Mouse (Mus musculus) kidney, embryonic 16.5 days (tissue): ENCODE results near the gene Nkx6-1. TPM values are rescaled to one million over a fixed set of nuclear protein-coding genes. Genes with fewer than 3 reads are reported as not detected.

Source experiments
- ATAC-seq: fragments of 200-750 bp; cut with Nextera tagmentation; 2 replicates; pipeline ENCODE4 v1.8.0; 2017; ENCODE audit warnings: moderate TSS enrichment; ENCODE audit not compliant: low FRiP score, low TSS enrichment
- H3K27ac ChIP-seq: fragments of 300-500 bp; sonication (generic); 2 replicates; pipeline ENCODE4 v1.5.1; 2014; ENCODE audit warnings: low read length
- H3K27me3 ChIP-seq: fragments of 300-500 bp; sonication (generic); 2 replicates; pipeline ENCODE4 v1.6.1; 2014; ENCODE audit warnings: low read length, control low read depth, mixed read lengths; ENCODE audit not compliant: insufficient read depth
- H3K36me3 ChIP-seq: fragments of 300-500 bp; sonication (generic); 2 replicates; pipeline ENCODE4 v1.6.1; 2014; ENCODE audit warnings: low read length, control low read depth, mixed read lengths; ENCODE audit not compliant: insufficient read depth
- H3K4me1 ChIP-seq: fragments of 300-500 bp; sonication (generic); 2 replicates; pipeline ENCODE4 v1.6.1; 2014; ENCODE audit warnings: low read length, control low read depth, mixed read lengths; ENCODE audit not compliant: insufficient read depth
- H3K4me2 ChIP-seq: fragments of 300-500 bp; sonication (generic); replicated peaks from 2 replicates; pipeline ENCODE4 v1.6.1; 2014; ENCODE audit warnings: low read depth, low read length
- H3K4me3 ChIP-seq: fragments of 300-500 bp; sonication (generic); 2 replicates; pipeline ENCODE4 v1.5.1; 2014; ENCODE audit warnings: mild to moderate bottlenecking, low read length
- H3K9ac ChIP-seq: fragments of 300-500 bp; sonication (generic); replicated peaks from 2 replicates; pipeline ENCODE4 v1.6.1; 2014; ENCODE audit warnings: low read length
- H3K9me3 ChIP-seq: fragments of 300-500 bp; sonication (generic); 2 replicates; pipeline ENCODE4 v1.6.1; 2016; ENCODE audit warnings: low read length, control low read depth
- WGBS: fragments of 180-500 bp; shearing (Covaris S2); extraction: QIAGEN DNeasy Blood & Tissue Kit; methylation state at CpG from one replicate; pipeline ENCODE4 v1.1.7; 2014; 5-methylcytosine and 5-hydroxymethylcytosine counted together
- polyA plus RNA-seq: library from polyadenylated mRNA; unstranded; fragments of >200 nt; fragmentation: Nextera tagmentation; extraction: Ambion mirVana; gene quantifications from 2 replicates; pipeline ENCODE4 v1.2.1, GENCODE M21; 2015

The Nkx6-1 gene
- polyA plus RNA-seq, 1 experiment from 2014 or later = 0.71 TPM

DNA sequence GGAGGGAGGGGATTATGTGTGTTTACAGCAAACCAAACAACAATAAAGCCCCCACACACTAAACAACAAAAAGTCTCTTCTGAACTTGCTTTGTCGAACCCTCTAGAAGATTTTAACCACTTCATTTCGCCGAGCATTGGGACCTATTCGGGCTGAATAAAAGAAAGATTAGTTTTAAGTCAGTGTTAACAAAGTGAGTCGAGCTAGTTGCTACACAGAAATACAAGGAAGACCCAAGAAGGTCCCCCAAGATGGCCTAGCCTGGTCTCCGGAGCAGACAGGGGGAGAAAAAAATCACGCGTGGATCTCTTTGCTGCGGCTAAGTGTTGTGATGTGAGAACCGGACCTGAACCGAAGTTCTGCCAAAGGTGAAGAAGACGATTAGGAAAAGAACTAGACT is 3.7 kb upstream of the Nkx6-1 start:
- no peak for ATAC-seq
- peaks cover 71% of the 10 kb centered on the region for H3K27me3 ChIP-seq
- no peak overlapping the region for H3K27ac ChIP-seq
- WGBS = 4% methylated on average over 12 of the region's 12 CpGs
- peaks cover 22% of the 10 kb centered on the region for H3K4me1 ChIP-seq
- H3K36me3 ChIP-seq = no peaks in the 10 kb centered on the region
- no peak overlapping the region for H3K9ac ChIP-seq
- H3K4me2 ChIP-seq = no peak overlapping the region
- no peaks in the 10 kb centered on the region for H3K9me3 ChIP-seq
- H3K4me3 ChIP-seq = no peak overlapping the region

DNA sequence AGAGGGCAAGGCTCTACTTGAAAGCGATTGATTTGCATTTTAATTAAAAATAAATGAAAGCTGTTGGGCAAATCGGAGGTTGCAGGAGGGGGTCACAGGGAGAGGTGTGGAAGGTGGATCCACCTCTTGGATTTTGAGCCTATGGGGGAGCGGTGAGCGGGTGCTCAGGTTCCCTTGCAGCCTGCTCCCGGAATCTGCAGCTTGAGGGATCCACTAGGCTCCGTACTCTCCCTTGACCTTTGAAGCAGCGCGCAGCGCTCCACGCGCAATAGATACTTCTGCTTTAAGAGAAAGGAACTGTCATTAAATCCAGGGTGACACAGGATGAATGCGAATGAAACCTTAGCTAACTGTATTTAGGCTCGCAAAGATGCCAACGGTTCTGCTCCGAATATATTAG is 3.2 kb upstream of the Nkx6-1 start:
- no peak overlapping the region for H3K9ac ChIP-seq
- peaks cover 24% of the 10 kb centered on the region for H3K4me1 ChIP-seq
- peaks cover 76% of the 10 kb centered on the region for H3K27me3 ChIP-seq
- H3K4me3 ChIP-seq = no peak overlapping the region
- no peak overlapping the region for H3K27ac ChIP-seq
- no peak for ATAC-seq
- 3% methylated on average over 15 of the region's 15 CpGs for WGBS
- no peaks in the 10 kb centered on the region for H3K36me3 ChIP-seq
- no peaks in the 10 kb centered on the region for H3K9me3 ChIP-seq
- no peak overlapping the region for H3K4me2 ChIP-seq

GRCm38 (mm10) chr5:101667263-101667990 is 2.6 kb upstream of the Nkx6-1 start:
- under 1% methylated on average over 19 of the region's 19 CpGs for WGBS
- H3K27me3 ChIP-seq = peaks cover 82% of the 10 kb centered on the region
- no peaks in the 10 kb centered on the region for H3K9me3 ChIP-seq
- no peak overlapping the region for H3K27ac ChIP-seq
- H3K9ac ChIP-seq = no peak overlapping the region
- no peak overlapping the region for H3K4me2 ChIP-seq
- H3K4me1 ChIP-seq = peaks cover 24% of the 10 kb centered on the region
- no peak for ATAC-seq
- H3K36me3 ChIP-seq = no peaks in the 10 kb centered on the region
- no peak overlapping the region for H3K4me3 ChIP-seq

DNA sequence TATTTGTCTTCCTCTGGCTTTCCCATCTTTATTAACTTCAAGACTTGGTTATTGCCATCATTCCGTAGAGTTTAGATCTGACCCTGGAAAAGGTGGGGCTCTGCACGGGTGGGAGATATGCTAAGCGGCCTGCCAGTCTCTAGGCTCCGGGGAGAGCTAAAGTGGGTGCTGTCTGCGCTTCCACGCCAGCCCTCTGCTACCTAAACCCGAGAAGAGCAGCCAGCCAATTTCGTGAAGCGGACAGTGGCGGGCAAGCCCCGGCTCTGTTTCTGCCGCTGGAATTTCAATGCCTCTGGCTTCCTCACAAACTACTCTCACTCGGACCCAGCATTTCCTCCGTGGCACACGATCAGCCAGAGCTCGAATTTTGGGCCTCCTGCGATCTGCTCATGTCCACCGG is 1.9 kb upstream of the Nkx6-1 start:
- H3K4me1 ChIP-seq = peaks cover 24% of the 10 kb centered on the region
- WGBS = 2% methylated on average over 18 of the region's 18 CpGs
- ATAC-seq = no peak
- no peak overlapping the region for H3K4me3 ChIP-seq
- H3K4me2 ChIP-seq = no peak overlapping the region
- H3K9ac ChIP-seq = no peak overlapping the region
- H3K9me3 ChIP-seq = no peaks in the 10 kb centered on the region
- peaks cover 89% of the 10 kb centered on the region for H3K27me3 ChIP-seq
- no peak overlapping the region for H3K27ac ChIP-seq
- no peaks in the 10 kb centered on the region for H3K36me3 ChIP-seq

- H3K36me3 ChIP-seq = no peaks in the 10 kb centered on the region
- H3K27me3 ChIP-seq = peaks cover 94% of the 10 kb centered on the region
- H3K4me1 ChIP-seq = peaks cover 24% of the 10 kb centered on the region
- H3K27ac ChIP-seq = no peak overlapping the region
- no peak for ATAC-seq
- no peak overlapping the region for H3K9ac ChIP-seq
- no peak overlapping the region for H3K4me3 ChIP-seq
- no peaks in the 10 kb centered on the region for H3K9me3 ChIP-seq
- WGBS = 1% methylated on average over 9 of the region's 9 CpGs
- H3K4me2 ChIP-seq = no peak overlapping the region
Observed at GRCm38 (mm10) chr5:101666091-101666490, 1.3 kb upstream of the Nkx6-1 start.

- no peaks in the 10 kb centered on the region for H3K9me3 ChIP-seq
- H3K4me2 ChIP-seq = peak overlapping the region; percentile 75
- peak overlapping the region; percentile 49 for H3K4me3 ChIP-seq
- H3K27me3 ChIP-seq = peaks cover 96% of the 10 kb centered on the region
- H3K36me3 ChIP-seq = no peaks in the 10 kb centered on the region
- ATAC-seq = 0 out of 2 replicates have a peak, but pooled peaks have one; percentile 5
- WGBS = under 1% methylated on average over 55 of the region's 64 CpGs
- 0 out of 2 replicates have a peak overlapping the region, but pooled peaks have one; percentile 27 for H3K9ac ChIP-seq
- H3K4me1 ChIP-seq = peaks cover 27% of the 10 kb centered on the region
- H3K27ac ChIP-seq = no peak overlapping the region
Observed at GRCm38 (mm10) chr5:101664423-101664921, 324 bp downstream of the Nkx6-1 start.

DNA sequence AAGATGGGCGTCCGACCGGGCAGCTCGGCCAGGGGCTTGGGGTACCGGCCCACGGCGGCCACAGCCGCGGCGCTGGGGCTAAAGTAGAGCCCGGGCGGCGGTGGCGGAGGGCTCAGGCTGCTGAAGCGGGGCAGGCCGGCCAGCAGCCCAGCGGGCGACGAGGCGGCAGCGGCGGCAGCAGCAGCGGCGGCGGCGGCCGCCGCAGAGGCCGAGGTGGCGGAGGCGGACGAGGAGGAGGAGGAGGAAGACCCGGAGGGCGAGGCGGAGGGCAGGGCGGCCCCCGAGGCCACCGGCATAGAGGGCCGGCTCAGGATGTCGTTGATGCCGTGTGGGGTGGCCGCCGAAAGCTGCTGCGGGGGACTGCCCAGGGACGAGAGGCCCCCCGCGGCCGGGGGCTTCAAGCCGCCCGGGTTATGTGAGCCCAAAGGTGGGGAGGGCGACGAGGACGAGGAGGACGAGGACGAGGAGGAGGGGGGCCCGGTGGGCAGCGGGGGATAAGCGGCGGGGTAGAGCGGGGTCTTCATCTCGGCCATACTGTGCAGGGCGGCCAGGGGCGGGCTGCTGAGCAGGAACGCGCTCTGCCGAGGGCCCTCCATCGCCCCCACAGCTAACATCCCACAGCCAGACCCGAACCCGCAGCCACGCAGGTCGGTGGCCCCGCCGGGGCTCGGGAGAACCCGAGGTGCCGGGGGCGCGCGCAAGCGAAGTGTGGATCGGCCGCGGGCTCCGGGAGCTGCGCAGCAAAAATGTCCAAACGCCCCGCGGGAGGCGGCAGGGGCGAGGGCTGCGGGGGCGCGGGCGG is 974 bp downstream of the Nkx6-1 start:
- Histone ChIP-seq H3K36me3 (no peaks in the 10 kb centered on the region), H3K27ac (no peak overlapping the region), H3K27me3 (peaks cover 96% of the 10 kb centered on the region), H3K4me2 (peak overlapping the region; percentile 75), H3K9ac (peak overlapping the region; percentile 51), H3K4me1 (peaks cover 30% of the 10 kb centered on the region), H3K4me3 (peak overlapping the region; percentile 49), H3K9me3 (no peaks in the 10 kb centered on the region)
- peak; percentile 7; the same call in 1 of the 2 replicates for ATAC-seq
- under 1% methylated on average over 56 of the region's 94 CpGs for WGBS

GRCm38 (mm10) chr5:101663176-101663575 is 1.6 kb downstream of the Nkx6-1 start:
- ATAC-seq = peak; percentile 77
- peak overlapping the region; percentile 49 for H3K4me3 ChIP-seq
- WGBS = under 1% methylated on average over 23 of the region's 23 CpGs
- H3K4me1 ChIP-seq = peaks cover 30% of the 10 kb centered on the region
- H3K27me3 ChIP-seq = peaks cover 92% of the 10 kb centered on the region
- peak overlapping the region; percentile 75 for H3K4me2 ChIP-seq
- no peak overlapping the region for H3K27ac ChIP-seq
- H3K9me3 ChIP-seq = no peaks in the 10 kb centered on the region
- H3K36me3 ChIP-seq = no peaks in the 10 kb centered on the region
- peak overlapping the region; percentile 51 for H3K9ac ChIP-seq

GRCm38 (mm10) chr5:101662485-101662884 is 2.3 kb downstream of the Nkx6-1 start:
- H3K27me3 ChIP-seq = peaks cover 90% of the 10 kb centered on the region
- H3K27ac ChIP-seq = no peak overlapping the region
- ATAC-seq = no peak
- no peaks in the 10 kb centered on the region for H3K9me3 ChIP-seq
- no peak overlapping the region for H3K4me3 ChIP-seq
- no peak overlapping the region for H3K9ac ChIP-seq
- WGBS = 5% methylated on average over 8 of the region's 8 CpGs
- peaks cover 30% of the 10 kb centered on the region for H3K4me1 ChIP-seq
- H3K4me2 ChIP-seq = 0 out of 2 replicates have a peak overlapping the region, but pooled peaks have one; percentile 75
- no peaks in the 10 kb centered on the region for H3K36me3 ChIP-seq
